Mouse (Mus musculus): ENCODE results near the gene Ang5. TPM values are rescaled to one million over a fixed set of nuclear protein-coding genes. Genes with fewer than 3 reads are reported as not detected.
"Not testable (repeated sequence)": the region's sequence is repeated elsewhere in the genome, so short reads cannot be mapped to it uniquely, and the experiment has no call there.

The Ang5 gene
- polyA plus RNA-seq, 1 experiment from 2014 or later: not detected

- H3K4me2 ChIP-seq (replicated peaks; ENCODE audit: low read depth): no peak overlapping the region
- no peak for ATAC-seq
- WGBS: 55% methylated on average over 4 of the region's 4 CpGs
- no peaks in the 10 kb centered on the region for H3K36me3 ChIP-seq (ENCODE audit: control insufficient read depth, insufficient read depth)
- H3K4me3 ChIP-seq (ENCODE audit: low read depth, low read length): no peak overlapping the region
- H3K9me3 ChIP-seq (ENCODE audit: control insufficient read depth): no peaks in the 10 kb centered on the region
- H3K27ac ChIP-seq (ENCODE audit: low read depth, low read length): no peak overlapping the region
- H3K4me1 ChIP-seq (replicated peaks; ENCODE audit: control insufficient read depth, insufficient read depth, low read length): no peaks in the 10 kb centered on the region
- TF ChIP-seq CTCF (IDR thresholded peaks at IDR 0.05; ENCODE audit: low read depth): no peak
- no peaks in the 10 kb centered on the region for H3K27me3 ChIP-seq (replicated peaks; ENCODE audit: control insufficient read depth, insufficient read depth, low read length)
- no peak overlapping the region for H3K9ac ChIP-seq (ENCODE audit: low read depth, low read length)
Observed at GRCm38 (mm10) chr14:43983454-43983853, 26.6 kb downstream of the Ang5 start.

DNA sequence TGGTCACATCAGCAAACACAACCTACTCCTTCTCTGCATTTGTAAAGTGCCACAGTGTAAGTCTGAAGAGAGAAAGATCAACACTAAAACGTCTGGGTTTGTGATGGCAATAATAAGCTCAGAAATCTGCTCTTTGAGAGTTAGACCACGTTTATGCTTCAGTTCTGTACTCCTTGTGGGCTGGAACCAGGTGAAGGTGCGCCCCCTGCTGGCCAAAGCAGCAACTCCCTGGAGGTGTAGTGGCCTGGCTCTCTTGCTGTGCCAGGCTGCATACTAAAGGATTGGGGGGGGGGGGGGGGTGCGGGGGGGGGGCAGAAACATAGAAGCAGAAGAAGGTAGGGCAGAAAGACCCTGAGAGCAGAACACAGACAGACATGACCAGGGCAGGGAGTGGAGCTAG is 27.0 kb downstream of the Ang5 start:
- H3K4me2 ChIP-seq (replicated peaks; ENCODE audit: low read depth): no peak overlapping the region
- peak; percentile 76 for TF ChIP-seq CTCF (IDR thresholded peaks at IDR 0.05; ENCODE audit: low read depth)
- WGBS: 0% methylated on average over 3 of the region's 4 CpGs
- no peak overlapping the region for H3K4me3 ChIP-seq (ENCODE audit: low read depth, low read length)
- ATAC-seq: peak; percentile 56; the same call in 1 of the 2 replicates
- H3K4me1 ChIP-seq (replicated peaks; ENCODE audit: control insufficient read depth, insufficient read depth, low read length): no peaks in the 10 kb centered on the region
- H3K9me3 ChIP-seq (ENCODE audit: control insufficient read depth): no peaks in the 10 kb centered on the region
- no peaks in the 10 kb centered on the region for H3K27me3 ChIP-seq (replicated peaks; ENCODE audit: control insufficient read depth, insufficient read depth, low read length)
- no peaks in the 10 kb centered on the region for H3K36me3 ChIP-seq (ENCODE audit: control insufficient read depth, insufficient read depth)
- no peak overlapping the region for H3K27ac ChIP-seq (ENCODE audit: low read depth, low read length)
- no peak overlapping the region for H3K9ac ChIP-seq (ENCODE audit: low read depth, low read length)

GRCm38 (mm10) chr14:43986147-43986546 is 29.3 kb downstream of the Ang5 start:
- no peak for TF ChIP-seq CTCF (IDR thresholded peaks at IDR 0.05; ENCODE audit: low read depth)
- H3K4me3 ChIP-seq (ENCODE audit: low read depth, low read length): no peak overlapping the region
- H3K27ac ChIP-seq (ENCODE audit: low read depth, low read length): no peak overlapping the region
- no peaks in the 10 kb centered on the region for H3K9me3 ChIP-seq (ENCODE audit: control insufficient read depth)
- no peaks in the 10 kb centered on the region for H3K27me3 ChIP-seq (replicated peaks; ENCODE audit: control insufficient read depth, insufficient read depth, low read length)
- no peak overlapping the region for H3K4me2 ChIP-seq (replicated peaks; ENCODE audit: low read depth)
- ATAC-seq: no peak
- no peaks in the 10 kb centered on the region for H3K4me1 ChIP-seq (replicated peaks; ENCODE audit: control insufficient read depth, insufficient read depth, low read length)
- H3K9ac ChIP-seq (ENCODE audit: low read depth, low read length): no peak overlapping the region
- no peaks in the 10 kb centered on the region for H3K36me3 ChIP-seq (ENCODE audit: control insufficient read depth, insufficient read depth)
- 82% methylated on average over 2 of the region's 2 CpGs for WGBS

DNA sequence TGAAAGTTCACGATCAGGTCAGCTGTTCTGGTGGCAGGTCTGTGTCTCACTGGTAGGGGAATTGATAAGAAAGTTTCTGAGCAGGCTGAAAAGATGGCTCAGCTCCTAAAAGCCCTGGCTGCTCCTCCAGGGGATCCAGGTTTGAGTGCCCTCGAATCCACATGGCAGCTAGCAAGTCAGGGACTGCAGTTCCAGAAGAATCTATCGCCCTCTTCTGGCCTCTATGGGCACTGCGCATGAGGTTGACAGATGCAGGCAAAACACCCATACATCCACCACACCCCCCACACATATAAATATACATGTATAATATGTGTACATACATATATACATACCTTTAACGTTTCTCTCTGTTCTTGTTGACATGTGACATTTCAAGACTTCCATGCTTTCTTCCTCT is 30.5 kb downstream of the Ang5 start:
- H3K9ac ChIP-seq (ENCODE audit: low read depth, low read length); H3K27ac ChIP-seq (ENCODE audit: low read depth, low read length); H3K9me3 ChIP-seq (ENCODE audit: control insufficient read depth); H3K4me1 ChIP-seq (replicated peaks; ENCODE audit: control insufficient read depth, insufficient read depth, low read length); H3K36me3 ChIP-seq (ENCODE audit: control insufficient read depth, insufficient read depth); H3K27me3 ChIP-seq (replicated peaks; ENCODE audit: control insufficient read depth, insufficient read depth, low read length); H3K4me2 ChIP-seq (replicated peaks; ENCODE audit: low read depth); H3K4me3 ChIP-seq (ENCODE audit: low read depth, low read length): not testable (repeated sequence)
- 0 out of 2 replicates have a peak, but pooled peaks have one; percentile 19 for ATAC-seq
- WGBS: 15% methylated on average over 5 of the region's 5 CpGs
- peak; percentile 76 for TF ChIP-seq CTCF (IDR thresholded peaks at IDR 0.05; ENCODE audit: low read depth)

DNA sequence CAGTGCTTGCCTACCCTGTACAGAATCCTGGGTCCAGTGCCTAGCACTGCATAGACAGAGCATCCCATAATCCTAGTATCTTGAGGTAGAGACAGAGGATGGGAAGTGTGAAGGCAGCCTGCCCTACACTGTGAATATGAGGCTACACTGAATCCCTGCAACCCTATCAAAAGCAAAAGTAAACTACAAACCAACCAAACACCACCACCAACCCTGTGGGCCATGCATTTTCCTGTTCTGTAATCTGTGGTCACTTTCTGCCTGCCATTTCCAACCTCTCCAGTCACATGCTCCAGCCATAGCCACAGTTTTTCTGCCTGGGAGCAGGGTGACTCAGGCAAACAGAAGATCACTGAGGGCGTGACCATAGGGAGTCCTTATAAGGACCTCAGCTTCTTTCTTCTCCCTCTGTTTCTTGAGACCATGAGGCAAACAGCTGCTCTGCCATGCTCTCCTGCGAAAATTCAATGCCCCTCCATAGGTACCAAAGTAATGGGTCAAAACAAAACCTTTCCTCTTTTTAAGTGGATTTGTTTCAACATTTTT is 41.7 kb downstream of the Ang5 start:
- H3K27me3 ChIP-seq (replicated peaks; ENCODE audit: control insufficient read depth, insufficient read depth, low read length); H3K9me3 ChIP-seq (ENCODE audit: control insufficient read depth); H3K9ac ChIP-seq (ENCODE audit: low read depth, low read length); H3K27ac ChIP-seq (ENCODE audit: low read depth, low read length); ATAC-seq; H3K4me2 ChIP-seq (replicated peaks; ENCODE audit: low read depth); H3K4me1 ChIP-seq (replicated peaks; ENCODE audit: control insufficient read depth, insufficient read depth, low read length); H3K4me3 ChIP-seq (ENCODE audit: low read depth, low read length); H3K36me3 ChIP-seq (ENCODE audit: control insufficient read depth, insufficient read depth): not testable (repeated sequence)
- WGBS: 70% methylated on average over 2 of the region's 2 CpGs

GRCm38 (mm10) chr14:44001600-44001999 is 44.7 kb downstream of the Ang5 start:
- Histone ChIP-seq H3K9me3 (ENCODE audit: control insufficient read depth) (no peaks in the 10 kb centered on the region), H3K27me3 (replicated peaks; ENCODE audit: control insufficient read depth, insufficient read depth, low read length) (no peaks in the 10 kb centered on the region), H3K9ac (ENCODE audit: low read depth, low read length) (no peak overlapping the region), H3K27ac (ENCODE audit: low read depth, low read length) (no peak overlapping the region), H3K4me3 (ENCODE audit: low read depth, low read length) (no peak overlapping the region), H3K36me3 (ENCODE audit: control insufficient read depth, insufficient read depth) (no peaks in the 10 kb centered on the region), H3K4me1 (replicated peaks; ENCODE audit: control insufficient read depth, insufficient read depth, low read length) (no peaks in the 10 kb centered on the region), H3K4me2 (replicated peaks; ENCODE audit: low read depth) (no peak overlapping the region)
- no peak for TF ChIP-seq CTCF (IDR thresholded peaks at IDR 0.05; ENCODE audit: low read depth)
- no peak for ATAC-seq
- 80% methylated on average over 3 of the region's 3 CpGs for WGBS

GRCm38 (mm10) chr14:44002169-44002568 is 45.3 kb downstream of the Ang5 start, which contains the start of gene Ang6:
Gene Ang6 (minus strand): TSS chr14:44002269.
- 64% methylated on average over 1 of the region's 1 CpGs for WGBS
- H3K4me2 ChIP-seq (replicated peaks; ENCODE audit: low read depth): no peak within 1 kb of the TSS
- ATAC-seq: no peak
- H3K4me1 ChIP-seq (replicated peaks; ENCODE audit: control insufficient read depth, insufficient read depth, low read length): no peaks in the 10 kb centered on the region
- no peaks in the 10 kb centered on the region for H3K9me3 ChIP-seq (ENCODE audit: control insufficient read depth)
- H3K9ac ChIP-seq (ENCODE audit: low read depth, low read length): no peak within 1 kb of the TSS
- no peak within 1 kb of the TSS for H3K27ac ChIP-seq (ENCODE audit: low read depth, low read length)
- H3K36me3 ChIP-seq (ENCODE audit: control insufficient read depth, insufficient read depth): no peaks in the 10 kb centered on the region
- no peak for TF ChIP-seq CTCF (IDR thresholded peaks at IDR 0.05; ENCODE audit: low read depth)
- no peaks in the 10 kb centered on the region for H3K27me3 ChIP-seq (replicated peaks; ENCODE audit: control insufficient read depth, insufficient read depth, low read length)
- H3K4me3 ChIP-seq (ENCODE audit: low read depth, low read length): no peak within 1 kb of the TSS

GRCm38 (mm10) chr14:44008021-44008420 is 51.2 kb downstream of the Ang5 start:
- not testable (repeated sequence) for ATAC-seq

GRCm38 (mm10) chr14:44009686-44010085 is 52.8 kb downstream of the Ang5 start:
- not testable (repeated sequence) for H3K9ac ChIP-seq (ENCODE audit: low read depth, low read length); ATAC-seq; H3K4me1 ChIP-seq (replicated peaks; ENCODE audit: control insufficient read depth, insufficient read depth, low read length); H3K27ac ChIP-seq (ENCODE audit: low read depth, low read length); H3K4me3 ChIP-seq (ENCODE audit: low read depth, low read length); H3K36me3 ChIP-seq (ENCODE audit: control insufficient read depth, insufficient read depth); H3K9me3 ChIP-seq (ENCODE audit: control insufficient read depth); H3K4me2 ChIP-seq (replicated peaks; ENCODE audit: low read depth); H3K27me3 ChIP-seq (replicated peaks; ENCODE audit: control insufficient read depth, insufficient read depth, low read length)
- WGBS: 57% methylated on average over 2 of the region's 2 CpGs

More at GRCm38 (mm10) chr14:44008021-44008420, 51.2 kb downstream of the Ang5 start:
- H3K4me3 ChIP-seq (ENCODE audit: low read depth, low read length); H3K4me2 ChIP-seq (replicated peaks; ENCODE audit: low read depth); H3K27ac ChIP-seq (ENCODE audit: low read depth, low read length); H3K9ac ChIP-seq (ENCODE audit: low read depth, low read length); H3K27me3 ChIP-seq (replicated peaks; ENCODE audit: control insufficient read depth, insufficient read depth, low read length); H3K36me3 ChIP-seq (ENCODE audit: control insufficient read depth, insufficient read depth); H3K9me3 ChIP-seq (ENCODE audit: control insufficient read depth); H3K4me1 ChIP-seq (replicated peaks; ENCODE audit: control insufficient read depth, insufficient read depth, low read length): not testable (repeated sequence)
- no CpG with 5 or more reads among the region's 1 CpGs for WGBS

Measured in intestine, postnatal 0 days (tissue).